Mouse (Mus musculus) lung, postnatal 0 days (tissue): ENCODE measurements around the gene Spag17. TPM values are rescaled to one million over a fixed set of nuclear protein-coding genes. Genes with fewer than 3 reads are reported as not detected.

ENCODE experiments used
- ATAC-seq: fragments of 200-750 bp; cut with Nextera tagmentation; 2 replicates; pipeline ENCODE4 v1.8.0; 2017; ENCODE audit warnings: moderate library complexity
- DNase-seq: peaks from one replicate; pipeline ENCODE4 v3.0.0-alpha.2; 2016; ENCODE audit warnings: low spot score
- H3K27ac ChIP-seq: fragments of 300-500 bp; sonication (generic); 2 replicates; pipeline ENCODE4 v1.5.1; 2014; ENCODE audit warnings: antibody characterized with exemption, mild to moderate bottlenecking, low read length, mixed read lengths
- H3K27me3 ChIP-seq: fragments of 300-500 bp; sonication (generic); replicated peaks from 2 replicates; pipeline ENCODE4 v1.6.1; 2014; ENCODE audit warnings: low read length, mixed read lengths; ENCODE audit not compliant: insufficient read depth
- H3K36me3 ChIP-seq: fragments of 300-500 bp; sonication (generic); 2 replicates; pipeline ENCODE4 v1.6.1; 2014; ENCODE audit warnings: low read length, mixed read lengths; ENCODE audit not compliant: insufficient read depth
- H3K4me1 ChIP-seq: fragments of 300-500 bp; sonication (generic); 2 replicates; pipeline ENCODE4 v1.6.1; 2014; ENCODE audit warnings: antibody characterized with exemption, low read depth, low read length, mixed read lengths; ENCODE audit not compliant: insufficient read depth
- H3K4me2 ChIP-seq: fragments of 300-500 bp; sonication (generic); replicated peaks from 2 replicates; pipeline ENCODE4 v1.6.1; 2014; ENCODE audit warnings: low read depth, mild to moderate bottlenecking, low read length, moderate library complexity, mixed read lengths
- H3K4me3 ChIP-seq: fragments of 300-500 bp; sonication (generic); 2 replicates; pipeline ENCODE4 v1.5.1; 2014; ENCODE audit warnings: low read depth, low read length
- H3K9ac ChIP-seq: fragments of 300-500 bp; sonication (generic); replicated peaks from 2 replicates; pipeline ENCODE4 v1.6.1; 2014; ENCODE audit warnings: low read depth, mild to moderate bottlenecking
- H3K9me3 ChIP-seq: fragments of 300-500 bp; sonication (generic); 2 replicates; pipeline ENCODE4 v1.6.1; 2016; ENCODE audit warnings: low read length, mixed read lengths
- CTCF ChIP-seq: IDR thresholded peaks from 2 replicates; pipeline ENCODE4 v1.5.1; 2016; ENCODE audit warnings: antibody characterized with exemption, mild to moderate bottlenecking
- EP300 ChIP-seq: IDR thresholded peaks from 2 replicates; pipeline ENCODE4 v1.6.1; 2016; ENCODE audit warnings: antibody characterized with exemption, mild to moderate bottlenecking, control low read depth
- WGBS: fragments of 180-500 bp; shearing (Covaris S2); extraction: QIAGEN DNeasy Blood & Tissue Kit; methylation state at CpG from one replicate; pipeline ENCODE4 v1.1.7; 2014; 5-methylcytosine and 5-hydroxymethylcytosine counted together
- polyA plus RNA-seq: library from polyadenylated mRNA; unstranded; fragments of >200 nt; fragmentation: Nextera tagmentation; extraction: Ambion mirVana; gene quantifications from 2 replicates; pipeline ENCODE4 v1.2.1, GENCODE M21; 2015

The Spag17 gene
- polyA plus RNA-seq, 1 experiment from 2014 or later: 5.9 TPM

DNA sequence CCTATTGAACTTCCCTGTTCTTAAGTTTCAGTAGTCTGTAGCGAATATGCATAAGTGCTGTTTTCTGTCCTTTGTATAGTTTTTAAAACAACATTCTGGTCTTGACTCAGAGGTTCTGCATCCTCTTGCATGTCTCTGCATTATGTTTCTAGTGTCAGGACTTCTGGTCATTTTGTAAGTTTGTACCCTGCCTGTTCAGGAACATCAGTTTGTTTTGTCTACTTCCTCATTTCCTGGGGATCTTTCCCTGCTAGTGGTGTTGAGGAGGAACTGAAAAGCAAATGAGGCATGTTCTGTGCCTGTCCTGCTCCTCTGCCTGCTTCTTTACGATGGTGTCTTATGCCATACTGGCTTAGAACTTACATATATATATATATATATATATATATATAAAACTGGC, 290.8 kb downstream of the Spag17 start:
- Histone ChIP-seq H3K4me3 (no peak overlapping the region), H3K27ac (no peak overlapping the region), H3K9ac (no peak overlapping the region), H3K4me1 (no peaks in the 10 kb centered on the region), H3K4me2 (no peak overlapping the region), H3K9me3 (no peaks in the 10 kb centered on the region), H3K27me3 (no peaks in the 10 kb centered on the region), H3K36me3 (peaks cover 39% of the 10 kb centered on the region; the same call in 1 of the 2 replicates)
- DNase-seq (peak; percentile 15), ATAC-seq (no peak)
- 87% methylated on average over 2 of the region's 2 CpGs for WGBS
- TF ChIP-seq CTCF: no peak
- no peak for TF ChIP-seq EP300

DNA sequence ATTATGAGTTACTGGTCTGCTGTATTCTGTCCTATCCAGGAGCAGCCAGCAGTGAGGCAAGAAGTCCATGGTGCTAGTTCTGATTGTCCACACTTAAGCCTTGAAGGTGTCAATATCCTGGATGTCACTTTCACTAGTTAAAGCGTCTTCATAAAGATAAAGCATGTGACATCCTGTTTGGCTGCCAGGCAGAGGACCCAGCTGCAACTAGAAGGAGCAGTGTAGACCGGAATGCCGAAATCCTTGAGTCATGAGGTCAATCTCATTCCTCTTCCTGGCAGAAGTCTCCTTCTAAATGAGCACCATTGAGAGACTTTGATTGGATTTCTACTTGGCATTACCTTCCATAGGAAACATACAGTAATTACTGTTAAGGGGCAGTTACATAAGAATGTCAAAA, 295.3 kb downstream of the Spag17 start:
- H3K4me1 ChIP-seq: no peaks in the 10 kb centered on the region
- no peak for ATAC-seq
- 45% methylated on average over 3 of the region's 3 CpGs for WGBS
- no peak for DNase-seq
- no peaks in the 10 kb centered on the region for H3K27me3 ChIP-seq
- no peak overlapping the region for H3K9ac ChIP-seq
- H3K36me3 ChIP-seq: peaks cover 38% of the 10 kb centered on the region; the same call in 1 of the 2 replicates
- TF ChIP-seq EP300: no peak
- no peak for TF ChIP-seq CTCF
- H3K4me2 ChIP-seq: no peak overlapping the region
- no peak overlapping the region for H3K27ac ChIP-seq
- H3K4me3 ChIP-seq: no peak overlapping the region
- H3K9me3 ChIP-seq: no peaks in the 10 kb centered on the region

GRCm38 (mm10) chr3:100189444-100189843, 304.2 kb downstream of the Spag17 start:
- H3K36me3 ChIP-seq: peaks cover 26% of the 10 kb centered on the region
- H3K4me3 ChIP-seq: no peak overlapping the region
- no peak overlapping the region for H3K4me2 ChIP-seq
- ATAC-seq: peak; percentile 33; the same call in 1 of the 2 replicates
- DNase-seq: peak; percentile 78
- no peak overlapping the region for H3K27ac ChIP-seq
- no peak for TF ChIP-seq EP300
- TF ChIP-seq CTCF: peak; percentile 81
- no peaks in the 10 kb centered on the region for H3K27me3 ChIP-seq
- no peak overlapping the region for H3K9ac ChIP-seq
- no peaks in the 10 kb centered on the region for H3K4me1 ChIP-seq
- no peaks in the 10 kb centered on the region for H3K9me3 ChIP-seq
- WGBS: 50% methylated on average over 1 of the region's 1 CpGs

- no peak for TF ChIP-seq CTCF
- no peak for TF ChIP-seq EP300
- ATAC-seq: no peak
- Histone ChIP-seq H3K9me3 (no peaks in the 10 kb centered on the region), H3K27ac (no peak overlapping the region), H3K27me3 (no peaks in the 10 kb centered on the region), H3K9ac (no peak overlapping the region), H3K4me1 (no peaks in the 10 kb centered on the region), H3K4me3 (no peak overlapping the region), H3K36me3 (peaks cover 26% of the 10 kb centered on the region), H3K4me2 (no peak overlapping the region)
- DNase-seq: no peak
- 87% methylated on average over 11 of the region's 11 CpGs for whole genome bisulfite sequencing
Observed at GRCm38 (mm10) chr3:100189861-100190260, 304.7 kb downstream of the Spag17 start.
